Mouse (Mus musculus) lung, adult 2 months (tissue): ENCODE data around the gene Aplf. TPM values are rescaled to one million over a fixed set of nuclear protein-coding genes. Genes with fewer than 3 reads are reported as not detected.
"Not testable (repeated sequence)": the region's sequence is repeated elsewhere in the genome, so short reads cannot be mapped to it uniquely, and the experiment has no call there.

ENCODE experiments used
- DNase-seq: peaks from one replicate; pipeline ENCODE4 v3.0.0; 2022
- H3K4me1 ChIP-seq: fragments of 200-500 bp; 2 replicates; pipeline ENCODE4 v1.6.1; 2011; ENCODE audit warnings: low read length; ENCODE audit not compliant: control insufficient read depth, insufficient read depth
- H3K4me3 ChIP-seq: fragments of 200-500 bp; replicated peaks from 2 replicates; pipeline ENCODE3; 2011; ENCODE audit warnings: low read depth, mild to moderate bottlenecking, control low read depth, low read length; ENCODE audit errors: extremely low read depth
- CTCF ChIP-seq: fragments of 200-500 bp; IDR thresholded peaks from 2 replicates; pipeline ENCODE4 v1.5.1; 2011; ENCODE audit warnings: mild to moderate bottlenecking, low read length, control low read depth; ENCODE audit not compliant: insufficient read depth
- POLR2A ChIP-seq: fragments of 200-500 bp; IDR thresholded peaks from 2 replicates; pipeline ENCODE4 v1.6.1; 2011; ENCODE audit warnings: low read depth, mild to moderate bottlenecking, control low read depth, low read length, borderline replicate concordance; ENCODE audit errors: extremely low read depth
- WGBS: fragments of 180-500 bp; shearing (Covaris S2); methylation state at CpG from one replicate; pipeline ENCODE4 v1.1.7; 2018; 5-methylcytosine and 5-hydroxymethylcytosine counted together
- polyA plus RNA-seq: library from polyadenylated mRNA; depleted of rRNA; stranded (reverse); fragments of >200 nt; gene quantifications from 2 replicates; pipeline ENCODE4 v1.2.3, GENCODE M21; 2012

Gene Aplf
- polyA plus RNA-seq, 1 experiment: 3.6 TPM

DNA sequence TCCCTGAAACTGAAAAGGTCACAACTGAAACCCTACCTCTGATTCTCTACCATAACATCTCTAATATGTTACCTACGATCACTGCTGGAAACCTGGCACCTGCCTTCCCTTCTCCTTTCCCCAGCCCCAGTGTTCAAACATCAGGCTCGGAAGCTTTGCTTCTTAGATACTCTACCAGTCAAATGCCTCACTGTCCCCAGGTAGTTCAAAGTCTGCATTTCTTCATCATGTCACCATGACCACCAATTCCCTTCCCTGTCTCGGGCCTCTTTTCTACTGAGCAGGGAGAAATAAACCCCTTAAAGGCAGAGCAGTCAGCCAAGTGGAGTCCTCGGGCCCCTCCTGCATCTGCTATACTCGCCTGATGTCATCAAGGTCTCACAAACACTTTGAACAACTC is 20.2 kb downstream of the Aplf start:
- no peak for DNase-seq
- 93% methylated on average over 5 of the region's 5 CpGs for WGBS
- no peak overlapping the region for H3K4me3 ChIP-seq

DNA sequence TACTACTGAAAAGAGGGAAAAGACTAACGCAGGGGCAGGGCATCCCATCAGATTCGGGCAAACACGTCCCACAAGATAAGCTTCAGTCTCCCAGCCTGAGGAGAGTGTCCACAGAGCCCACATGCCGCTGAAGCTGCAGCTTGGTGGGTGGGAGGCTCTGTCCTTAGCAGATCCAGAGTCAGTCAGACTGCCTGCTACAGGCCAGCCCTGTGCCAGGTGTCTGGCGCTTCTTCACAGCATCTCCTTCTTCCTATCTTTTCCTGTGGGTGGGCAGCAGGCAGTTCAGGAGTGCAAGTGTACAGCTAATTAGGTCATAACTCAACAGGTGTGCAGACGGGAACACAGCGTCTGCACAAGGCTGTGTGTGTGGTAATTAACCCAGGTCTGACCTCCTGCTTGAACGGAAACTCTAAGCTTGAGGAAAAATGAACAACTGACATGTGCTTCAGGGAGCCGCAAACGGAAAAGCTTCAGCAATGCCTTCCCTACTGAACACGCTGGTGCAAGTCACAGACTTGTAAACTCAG is 33.8 kb downstream of the Aplf start:
- no peak for DNase-seq
- 63% methylated on average over 11 of the region's 11 CpGs for WGBS
- TF ChIP-seq CTCF: no peak
- TF ChIP-seq POLR2A: no peak
- H3K4me1 ChIP-seq: no peaks in the 10 kb centered on the region
- H3K4me3 ChIP-seq: no peak overlapping the region

More for the DNA sequence above, 20.2 kb downstream of the Aplf start:
- no peaks in the 10 kb centered on the region for H3K4me1 ChIP-seq
- TF ChIP-seq POLR2A (no peak), CTCF (no peak)

DNA sequence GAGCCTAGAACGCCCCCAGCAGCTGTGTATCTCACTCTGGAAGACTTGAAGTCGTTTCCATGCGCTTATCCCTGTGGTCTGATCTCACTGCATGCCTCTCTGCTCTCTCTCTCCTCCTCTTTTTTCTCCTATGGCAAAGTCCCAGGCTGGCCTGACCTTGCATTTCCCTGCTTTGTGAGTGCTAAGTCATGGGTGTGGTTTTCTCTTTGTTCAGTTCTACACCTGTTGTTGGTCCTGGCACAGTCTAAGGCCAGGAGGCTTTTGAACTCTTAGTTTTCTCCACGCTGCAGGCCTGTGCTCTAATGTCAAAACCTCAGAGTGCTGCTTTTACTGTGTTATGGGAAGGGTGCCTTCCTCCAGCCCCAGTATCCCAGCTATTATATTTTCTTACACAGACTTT is 39.8 kb downstream of the Aplf start:
- H3K4me3 ChIP-seq: no peak overlapping the region
- TF ChIP-seq POLR2A: no peak
- TF ChIP-seq CTCF: no peak
- 67% methylated on average over 4 of the region's 4 CpGs for WGBS
- DNase-seq: no peak
- no peaks in the 10 kb centered on the region for H3K4me1 ChIP-seq

DNA sequence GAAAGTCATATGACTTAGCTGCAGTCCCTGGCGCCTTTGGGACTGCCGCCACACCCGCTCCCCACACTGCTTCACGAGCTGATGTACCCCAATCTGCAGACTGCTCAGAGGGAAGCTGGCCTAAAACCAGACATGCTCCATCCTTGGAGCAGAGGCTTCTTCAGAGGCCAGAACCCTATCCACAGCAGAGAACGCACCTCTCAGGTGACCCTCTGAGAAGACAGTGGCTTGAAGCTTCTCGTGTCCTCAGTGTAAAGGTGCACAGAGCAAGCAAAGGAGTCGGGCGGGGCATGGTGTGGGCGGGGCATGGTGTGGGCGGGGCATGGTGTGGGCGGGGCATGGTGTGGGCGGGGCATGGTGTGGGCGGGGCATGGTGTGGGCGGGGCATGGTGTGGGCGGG is 43.1 kb downstream of the Aplf start:
- not testable (repeated sequence) for H3K4me1 ChIP-seq, DNase-seq, H3K4me3 ChIP-seq
- 79% methylated on average over 14 of the region's 15 CpGs for WGBS

DNA sequence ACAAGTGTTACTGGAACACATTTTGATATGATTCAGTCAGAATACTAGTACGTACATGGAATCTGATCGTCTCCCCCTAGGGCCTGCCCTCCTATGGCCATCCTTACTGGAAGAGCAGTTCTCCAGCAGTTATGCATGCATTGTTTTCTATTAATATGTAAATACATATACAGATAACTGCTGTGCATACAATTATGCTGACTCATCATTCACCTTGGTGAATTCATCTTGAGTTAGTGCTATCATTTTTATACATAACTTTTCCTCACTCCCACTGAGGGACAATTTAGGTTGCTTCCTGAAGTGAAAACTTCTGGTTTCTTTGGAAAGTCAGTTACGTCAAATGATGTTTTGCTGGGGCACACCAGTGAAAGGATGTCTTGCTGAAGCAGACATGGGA is 48.8 kb downstream of the Aplf start:
- Histone ChIP-seq H3K4me1 (0 out of 2 replicates have a peak, but pooled peaks cover 2% of the 10 kb centered on the region), H3K4me3 (no peak overlapping the region)
- DNase-seq: no peak
- 96% methylated on average over 3 of the region's 3 CpGs for WGBS
- no peak for TF ChIP-seq CTCF
- no peak for TF ChIP-seq POLR2A

DNA sequence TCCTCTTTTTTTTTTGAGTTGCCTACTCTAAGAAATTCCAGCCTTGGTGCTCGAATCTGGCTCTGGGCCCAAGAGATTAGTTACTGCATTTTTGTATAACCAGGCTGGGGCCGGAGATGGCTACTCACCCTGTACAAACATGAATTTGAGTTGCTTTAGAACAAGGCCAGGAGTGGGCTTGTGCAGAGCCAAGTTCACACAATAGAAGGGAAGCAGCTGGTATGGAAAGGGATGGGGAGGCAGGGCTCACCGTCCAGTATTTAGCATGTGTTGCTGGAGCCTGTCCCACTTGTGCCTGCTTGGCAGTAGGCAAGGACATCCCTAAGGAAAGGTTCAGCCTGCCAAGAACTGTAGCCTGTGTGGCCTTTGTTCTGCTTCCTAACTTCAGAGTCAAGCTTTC is 50.7 kb downstream of the Aplf start:
- 12% methylated on average over 3 of the region's 3 CpGs for WGBS
- peak; percentile 28 for DNase-seq
- 0 out of 2 replicates have a peak, but pooled peaks cover 2% of the 10 kb centered on the region for H3K4me1 ChIP-seq
- TF ChIP-seq CTCF: no peak
- TF ChIP-seq POLR2A: no peak
- H3K4me3 ChIP-seq: no peak overlapping the region

DNA sequence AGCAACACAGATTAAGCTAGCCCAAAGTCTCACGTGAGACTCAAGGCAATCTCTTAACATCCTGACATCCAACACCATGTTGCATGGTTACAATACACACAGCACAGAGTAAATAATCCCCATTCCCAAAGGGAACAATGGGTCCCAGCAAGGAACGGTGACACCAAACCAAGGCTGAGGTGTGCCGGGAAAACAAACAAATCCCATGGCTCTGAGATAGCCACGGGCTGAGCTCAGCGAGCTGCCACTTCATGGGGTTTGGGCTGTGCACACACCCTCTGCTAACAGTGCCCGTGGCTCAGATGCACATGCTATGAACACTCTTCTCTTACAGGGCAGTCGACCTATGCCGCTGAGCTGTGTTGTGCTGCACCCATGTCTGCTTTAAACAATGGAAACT is 54.0 kb downstream of the Aplf start:
- WGBS: 56% methylated on average over 8 of the region's 8 CpGs
- no peak for DNase-seq
- H3K4me1 ChIP-seq: 0 out of 2 replicates have a peak, but pooled peaks cover 2% of the 10 kb centered on the region
- H3K4me3 ChIP-seq: no peak overlapping the region
- TF ChIP-seq CTCF (no peak), POLR2A (no peak)

DNA sequence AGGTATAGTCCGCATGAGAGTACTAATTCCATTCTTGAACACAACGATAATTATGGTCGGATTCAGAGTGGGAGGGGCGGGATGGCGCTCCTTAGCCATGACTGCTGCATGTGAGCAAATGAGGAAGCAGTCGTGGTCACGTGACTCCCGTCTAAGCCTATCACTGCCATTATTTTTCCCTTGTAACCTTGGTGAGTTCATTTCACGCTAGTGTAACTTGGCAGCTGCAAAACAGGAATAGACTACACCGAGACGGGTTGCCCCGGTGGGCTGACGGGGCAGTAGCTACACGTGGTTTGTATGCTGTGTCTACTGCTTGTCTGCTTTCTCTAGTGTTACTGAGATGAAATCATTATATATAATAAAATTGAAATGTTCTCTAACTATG is 56.3 kb downstream of the Aplf start:
- no peak for TF ChIP-seq POLR2A
- TF ChIP-seq CTCF: no peak
- WGBS: 93% methylated on average over 14 of the region's 14 CpGs
- Histone ChIP-seq H3K4me1 (no peaks in the 10 kb centered on the region), H3K4me3 (no peak overlapping the region)
- no peak for DNase-seq

DNA sequence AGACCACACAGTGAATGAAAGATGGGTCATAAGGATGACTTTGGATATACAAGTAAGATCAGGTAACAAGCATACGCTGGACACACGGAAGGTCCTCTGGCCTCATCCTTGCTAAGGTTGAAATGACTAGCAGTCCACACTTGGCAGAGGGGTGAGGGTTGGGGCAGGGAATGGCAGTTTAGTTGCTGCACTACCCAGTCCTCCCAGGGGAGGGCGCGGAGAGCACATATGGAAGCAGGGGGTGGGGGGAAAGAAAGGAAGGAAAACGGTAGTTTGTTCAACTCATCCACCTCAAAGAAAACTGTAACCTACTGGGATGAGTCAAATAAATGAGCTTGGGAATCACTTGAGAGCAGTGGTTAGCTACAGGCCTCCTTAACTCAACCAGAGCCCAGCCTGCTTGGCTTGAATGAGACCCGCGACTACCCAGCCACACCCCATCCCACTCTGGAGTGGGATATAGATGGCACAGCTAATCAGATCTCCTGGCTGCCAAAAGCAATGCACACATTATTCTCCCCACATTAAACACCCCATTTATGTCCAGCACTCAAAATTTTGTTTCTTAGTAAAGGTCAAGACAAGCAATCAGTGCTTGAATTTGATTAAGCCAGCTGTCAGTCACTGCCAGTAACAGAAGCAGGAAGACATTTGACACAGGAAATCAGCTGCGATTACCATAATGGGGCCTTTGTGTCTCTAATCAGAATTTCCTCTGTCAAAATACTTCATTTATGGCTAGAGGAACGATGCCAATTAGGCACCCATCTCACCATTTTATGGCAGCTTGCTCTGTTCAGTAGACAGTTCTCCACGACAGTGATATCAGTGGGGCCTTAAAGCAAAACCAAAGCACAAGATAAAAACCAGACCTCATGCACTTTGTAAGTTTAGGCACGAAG is 56.9 kb downstream of the Aplf start:
- no peak overlapping the region for H3K4me3 ChIP-seq
- peak; percentile 57 for DNase-seq
- TF ChIP-seq POLR2A (no peak), CTCF (peak; percentile 64)
- WGBS: 49% methylated on average over 11 of the region's 11 CpGs
- no peaks in the 10 kb centered on the region for H3K4me1 ChIP-seq

DNA sequence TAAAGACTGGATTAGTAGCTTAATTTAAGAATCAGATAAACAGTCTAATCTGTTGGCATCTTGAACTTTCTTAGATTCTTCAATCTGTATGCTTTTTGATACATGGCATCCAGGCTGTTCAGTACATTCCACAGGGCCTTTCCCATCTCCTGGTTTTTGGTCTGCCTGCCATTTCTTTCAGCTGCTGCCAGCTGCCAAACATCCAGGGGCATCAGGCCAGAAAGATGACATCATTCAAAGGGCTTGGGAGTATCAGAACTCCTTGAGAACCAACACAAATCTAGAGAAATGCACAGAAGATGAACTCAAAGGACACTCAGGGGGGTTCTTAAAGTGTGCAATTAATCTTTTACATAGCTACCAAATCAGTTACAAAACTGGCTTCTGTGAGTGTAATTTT is 72.2 kb downstream of the Aplf start:
- Histone ChIP-seq H3K4me1 (no peaks in the 10 kb centered on the region), H3K4me3 (no peak overlapping the region)
- TF ChIP-seq POLR2A: no peak
- TF ChIP-seq CTCF: no peak
- no peak for DNase-seq
